17 mouse cellular contexts compared by ENCODE assay signal in the genomic region with DNA sequence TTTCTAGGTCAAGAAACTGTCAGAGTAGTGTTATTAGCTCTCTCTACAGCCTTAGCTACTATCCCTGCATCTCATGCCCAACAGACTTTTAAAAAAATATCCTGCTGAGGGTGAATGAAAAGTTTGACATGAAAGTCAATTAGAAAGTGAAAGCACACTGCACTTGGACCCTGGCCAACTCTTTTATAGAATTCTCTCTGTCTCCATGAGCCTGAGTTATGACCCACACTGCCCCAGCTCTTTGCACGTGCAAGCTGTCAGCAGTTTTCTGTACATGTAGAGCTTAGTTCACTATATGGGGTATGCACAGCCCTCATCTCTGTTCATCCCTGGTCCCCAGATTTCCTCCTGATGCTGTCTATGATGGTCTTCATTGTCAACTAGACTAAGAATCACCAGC. TPM values are rescaled to one million over a fixed set of nuclear protein-coding genes. Genes with fewer than 3 reads are reported as not detected.
A peak's percentile ranks its signal among the peaks of the same experiment; 100 is the strongest.
DNase-seq lines count a peak whose midpoint lies in the region; ATAC-seq and TF ChIP-seq lines count a peak whose summit lies in the region.
"Had no signal": no experiment of that assay in that cellular context is flagged by ENCODE, and none has a peak within 500 bp of the region (broad histone marks: within the 10 kb centered on the region; RNA-seq: fewer than 3 reads in every experiment).

No protein-coding gene starts in this region.

- intact Hi-C loops in heart, postnatal 14 days (cut with DNase I), result no loop called here

- 18% methylated on average over 1 of the region's 1 CpGs for WGBS in lung, embryonic 14.5 days
- 15% methylated on average over 1 of the region's 1 CpGs for WGBS in limb, embryonic 14.5 days
- WGBS in midbrain, embryonic 14.5 days, result 51% methylated on average over 1 of the region's 1 CpGs
- WGBS in cerebellum, adult 2 months, result 53% methylated on average over 1 of the region's 1 CpGs

- H3K4me2 ChIP-seq in lung, embryonic 14.5 days, result no peak overlapping the region
- H3K4me2 ChIP-seq in limb, embryonic 14.5 days (replicated peaks; ENCODE audit: low read depth, low read length, severe bottlenecking), result no peak overlapping the region
- H3K4me2 ChIP-seq in midbrain, embryonic 14.5 days (ENCODE audit: low read length), result no peak overlapping the region
- H3K4me2 ChIP-seq: heart, embryonic 12.5 days; hindbrain, embryonic 15.5 days; liver, embryonic 12.5 days; neural tube, embryonic 13.5 days had no signal

- no peaks in the 10 kb centered on the region for H3K27me3 ChIP-seq in lung, embryonic 14.5 days (ENCODE audit: insufficient read depth, low read length)
- no peaks in the 10 kb centered on the region for H3K27me3 ChIP-seq in limb, embryonic 14.5 days (ENCODE audit: control insufficient read depth, insufficient read depth, low read length)
- no peaks in the 10 kb centered on the region for H3K27me3 ChIP-seq in midbrain, embryonic 14.5 days (ENCODE audit: control insufficient read depth, insufficient read depth, low read length)
- H3K27me3 ChIP-seq in cerebellum, adult 2 months (ENCODE audit: control insufficient read depth, insufficient read depth, low read length), result no peaks in the 10 kb centered on the region
- H3K27me3 ChIP-seq: heart, embryonic 12.5 days; hindbrain, embryonic 15.5 days; liver, embryonic 12.5 days; neural tube, embryonic 13.5 days had no signal

- TF ChIP-seq CTCF in lung, embryonic 14.5 days (IDR thresholded peaks at IDR 0.05; ENCODE audit: low read depth), result no peak
- no peak for TF ChIP-seq CTCF in cerebellum, adult 2 months (IDR thresholded peaks at IDR 0.05; ENCODE audit: borderline replicate concordance, insufficient read depth, low read depth, low read length)

- TF ChIP-seq POLR2A in limb, embryonic 14.5 days (IDR thresholded peaks at IDR 0.05; ENCODE audit: borderline replicate concordance, extremely low read depth, insufficient read depth, insufficient read length), result no peak
- TF ChIP-seq POLR2A in cerebellum, adult 2 months (IDR thresholded peaks at IDR 0.05; ENCODE audit: borderline replicate concordance, insufficient read depth, low read length), result no peak

- H3K9ac ChIP-seq in lung, embryonic 14.5 days, result no peak overlapping the region
- H3K9ac ChIP-seq in limb, embryonic 14.5 days (ENCODE audit: low read depth, low read length, severe bottlenecking), result no peak overlapping the region
- no peak overlapping the region for H3K9ac ChIP-seq in midbrain, embryonic 14.5 days (replicated peaks; ENCODE audit: low read length)
- H3K9ac ChIP-seq: heart, embryonic 12.5 days; hindbrain, embryonic 15.5 days; liver, embryonic 12.5 days; neural tube, embryonic 13.5 days had no signal

- no peaks in the 10 kb centered on the region for H3K36me3 ChIP-seq in lung, embryonic 14.5 days (ENCODE audit: insufficient read depth)
- no peaks in the 10 kb centered on the region for H3K36me3 ChIP-seq in limb, embryonic 14.5 days (ENCODE audit: control insufficient read depth, insufficient read depth, low read length)
- no peaks in the 10 kb centered on the region for H3K36me3 ChIP-seq in midbrain, embryonic 14.5 days (ENCODE audit: control insufficient read depth, insufficient read depth, low read length)
- H3K36me3 ChIP-seq: heart, embryonic 12.5 days; hindbrain, embryonic 15.5 days; liver, embryonic 12.5 days; neural tube, embryonic 13.5 days had no signal

- no peaks in the 10 kb centered on the region for H3K4me1 ChIP-seq in lung, embryonic 14.5 days (ENCODE audit: insufficient read depth)
- H3K4me1 ChIP-seq in limb, embryonic 14.5 days (ENCODE audit: control insufficient read depth, insufficient read depth, low read length), result peaks cover 4% of the 10 kb centered on the region; the same call in 1 of the 2 replicates
- no peaks in the 10 kb centered on the region for H3K4me1 ChIP-seq in midbrain, embryonic 14.5 days (ENCODE audit: control insufficient read depth, insufficient read depth, low read length)
- H3K4me1 ChIP-seq in cerebellum, adult 2 months (ENCODE audit: control insufficient read depth, insufficient read depth, low read length), result no peaks in the 10 kb centered on the region
- H3K4me1 ChIP-seq: hindbrain, embryonic 15.5 days; liver, embryonic 12.5 days had no signal

- H3K9me3 ChIP-seq in lung, embryonic 14.5 days (ENCODE audit: low read depth, low read length), result no peaks in the 10 kb centered on the region
- no peaks in the 10 kb centered on the region for H3K9me3 ChIP-seq in limb, embryonic 14.5 days (ENCODE audit: control insufficient read depth, low read length)
- no peaks in the 10 kb centered on the region for H3K9me3 ChIP-seq in midbrain, embryonic 14.5 days (ENCODE audit: control insufficient read depth, low read length)
- H3K9me3 ChIP-seq: heart, embryonic 12.5 days; hindbrain, embryonic 15.5 days; liver, embryonic 12.5 days; neural tube, embryonic 13.5 days had no signal

- no peak overlapping the region for H3K27ac ChIP-seq in lung, embryonic 14.5 days (ENCODE audit: low read depth)
- no peak overlapping the region for H3K27ac ChIP-seq in limb, embryonic 14.5 days (replicated peaks; ENCODE audit: low read depth, low read length)
- H3K27ac ChIP-seq in midbrain, embryonic 14.5 days (replicated peaks; ENCODE audit: low read depth, low read length), result no peak overlapping the region
- H3K27ac ChIP-seq in cerebellum, adult 2 months (ENCODE audit: insufficient read depth, low read length), result no peak overlapping the region
- H3K27ac ChIP-seq: hindbrain, embryonic 15.5 days; liver, embryonic 12.5 days; neural tube, embryonic 13.5 days had no signal

- H3K4me3 ChIP-seq in lung, embryonic 14.5 days (ENCODE audit: low read depth, low read length), result no peak overlapping the region
- no peak overlapping the region for H3K4me3 ChIP-seq in limb, embryonic 14.5 days (replicated peaks; ENCODE audit: low read length)
- no peak overlapping the region for H3K4me3 ChIP-seq in midbrain, embryonic 14.5 days (replicated peaks; ENCODE audit: low read depth, low read length)
- no peak overlapping the region for H3K4me3 ChIP-seq in cerebellum, adult 2 months (replicated peaks; ENCODE audit: insufficient read depth, low read depth, low read length)
- H3K4me3 ChIP-seq: heart, embryonic 12.5 days; hindbrain, embryonic 15.5 days; liver, embryonic 12.5 days; neural tube, embryonic 13.5 days had no signal

- ATAC-seq in lung, embryonic 14.5 days (ENCODE audit: insufficient read depth), result no peak
- no peak for ATAC-seq in limb, embryonic 14.5 days (ENCODE audit: low FRiP score, low read depth)
- ATAC-seq in midbrain, embryonic 14.5 days (ENCODE audit: low FRiP score, low TSS enrichment), result no peak
- ATAC-seq: liver, embryonic 12.5 days; midbrain, embryonic 16.5 days had no signal

- peak; percentile 12 for DNase-seq in heart, postnatal 4 days
- DNase-seq in heart, postnatal 14 days, result no peak
- peak; percentile 76 for DNase-seq in lung, embryonic 14.5 days
- DNase-seq in lung, postnatal 4 days, result no peak
- peak; percentile 12 for DNase-seq in NIH3T3 (ENCODE audit: low read depth)
- DNase-seq in limb, embryonic 14.5 days (ENCODE audit: low spot score), result peak; percentile 36
- DNase-seq in midbrain, embryonic 14.5 days, result no peak
- no peak for DNase-seq in cerebellum, adult 2 months
- DNase-seq: cerebellum, postnatal 10 days; gastrocnemius, postnatal 14 days; right cerebral cortex, postnatal 25 days; thymus, postnatal 4 days had no signal

RNA-seq across cellular contexts. Expression of a gene that starts 28.4 kb away (rescaled TPM):
- total RNA-seq in heart, postnatal 4 days (2021), result 1 to 10 TPM; 1.8 to 2.5 TPM
- 1 to 10 TPM in 1 of 2 experiments, under 1 TPM in 1; 0.93 to 1.1 TPM for total RNA-seq in heart, postnatal 14 days (2021)
- polyA plus RNA-seq in lung, embryonic 14.5 days (2014; fragmentation: Nextera tagmentation; extraction: Ambion mirVana), result 11.6 and 17.9 TPM in 2 replicates
- 0.87 and 1.4 TPM in 2 replicates for polyA plus RNA-seq in limb, embryonic 14.5 days (2012; rRNA removed)
- 1.4 and 1.7 TPM in 2 replicates for polyA plus RNA-seq in limb, embryonic 14.5 days (2014; fragmentation: Nextera tagmentation; extraction: Ambion mirVana)
- 4.3 and 4.9 TPM in 2 replicates for polyA plus RNA-seq in midbrain, embryonic 14.5 days (2014; fragmentation: Nextera tagmentation; extraction: Ambion mirVana)
- polyA plus RNA-seq in cerebellum, adult 2 months (2012; rRNA removed), result 1.00 and 1.2 TPM in 2 replicates

Comparison
In these comparisons a context has a peak if more than half of its experiments do, and no peak if none do; other contexts are left out.
1. DNase-seq: peak in heart, postnatal 4 days (single experiment), lung, embryonic 14.5 days (single experiment), NIH3T3 (single experiment) and limb, embryonic 14.5 days (single experiment); none in heart, postnatal 14 days (0 of 2), lung, postnatal 4 days (0 of 2), midbrain, embryonic 14.5 days (single experiment) and cerebellum, adult 2 months (0 of 2).